Mouse (Mus musculus) brain, embryonic 14.5 days (tissue): ENCODE data around the gene Ppp2r1b.

Source experiments
- CTCF ChIP-seq: fragments of 200-500 bp; IDR thresholded peaks from 2 replicates; pipeline ENCODE4 v1.5.1; 2012; ENCODE audit warnings: inconsistent platforms, mild to moderate bottlenecking, moderate library complexity, borderline replicate concordance; ENCODE audit not compliant: insufficient read depth, insufficient read length; ENCODE audit errors: extremely low read depth
- POLR2A ChIP-seq: fragments of 200-500 bp; IDR thresholded peaks from 2 replicates; pipeline ENCODE4 v1.6.1; 2012; ENCODE audit warnings: mild to moderate bottlenecking, inconsistent platforms, borderline replicate concordance; ENCODE audit not compliant: poor library complexity, insufficient read depth, insufficient read length, severe bottlenecking; ENCODE audit errors: extremely low read depth

GRCm38 (mm10) chr9:50890494-50891090 lies 45.5 kb downstream of the Ppp2r1b start:
- TF ChIP-seq CTCF (no peak), POLR2A (no peak)
